Mouse (Mus musculus): ENCODE measurements around the gene Insl6.

Gene Insl6

DNA sequence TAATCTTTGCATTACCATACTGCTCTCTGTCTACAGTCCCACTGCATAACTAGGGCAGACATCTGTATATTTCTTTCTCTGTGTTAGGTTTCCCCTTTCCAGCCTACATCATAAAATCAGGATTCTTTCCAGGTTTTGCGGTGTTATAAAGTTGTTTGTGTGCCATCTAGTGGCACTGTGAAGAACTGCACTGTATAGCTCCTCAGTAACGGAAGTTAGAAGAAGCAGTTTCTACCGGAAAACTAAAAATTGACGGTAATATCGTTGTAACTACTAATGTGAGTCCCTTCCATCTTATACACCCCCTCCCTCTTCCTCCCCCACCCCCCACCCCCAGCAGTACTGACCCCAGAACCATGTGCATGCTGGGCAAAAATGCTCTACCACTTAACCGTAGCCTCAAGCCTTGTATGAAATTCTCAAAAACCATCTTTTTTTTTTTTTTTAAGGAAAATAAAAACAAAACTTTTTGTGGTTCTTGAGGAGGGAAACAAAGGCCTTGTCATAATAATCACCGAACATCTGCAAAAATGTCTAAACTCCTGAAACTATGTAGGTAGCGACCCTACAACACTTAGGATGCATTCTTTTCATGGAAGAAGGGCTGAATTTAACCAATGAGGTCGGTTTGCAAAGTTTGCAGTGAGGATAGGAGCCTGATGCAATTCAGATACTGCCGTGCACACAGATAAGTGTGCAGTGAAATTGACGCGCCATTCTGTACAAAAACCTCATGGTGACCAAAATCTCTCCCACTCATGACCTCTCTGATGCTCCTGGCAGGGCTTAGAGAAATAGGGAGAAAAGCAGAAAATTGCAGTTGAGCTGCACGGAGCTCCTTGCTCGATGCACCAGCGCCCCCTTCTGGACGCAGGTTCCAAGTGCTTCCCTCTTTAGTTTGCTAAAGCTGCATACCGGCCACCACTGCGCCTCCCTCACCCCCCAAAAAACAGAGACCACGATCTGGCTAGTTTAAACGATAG lies 30.0 kb upstream of the Insl6 start:
- DNase-seq (ENCODE audit: extremely low spot score, low spot score) = peak; percentile 90

DNA sequence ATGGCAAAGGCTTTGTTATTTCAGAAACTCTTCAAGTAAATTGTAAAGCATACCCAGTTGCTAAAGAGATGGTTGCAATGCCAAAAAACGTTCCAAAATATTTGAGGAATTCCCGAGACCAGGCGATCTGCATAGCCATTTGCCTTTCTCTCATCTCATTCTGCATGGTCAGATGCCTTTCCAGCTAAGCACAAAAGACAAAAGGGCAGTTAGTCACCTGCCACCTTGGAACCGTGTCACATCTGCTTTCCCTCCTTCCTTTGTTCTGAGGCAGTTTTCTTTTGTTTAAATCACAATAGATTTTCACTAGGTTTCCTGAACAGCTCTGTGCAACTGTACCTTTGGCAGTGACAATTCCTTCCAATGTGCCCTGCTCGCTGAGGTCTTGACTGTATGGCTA lies 25.8 kb upstream of the Insl6 start:
- no peak for DNase-seq (ENCODE audit: extremely low spot score, low spot score)

DNA sequence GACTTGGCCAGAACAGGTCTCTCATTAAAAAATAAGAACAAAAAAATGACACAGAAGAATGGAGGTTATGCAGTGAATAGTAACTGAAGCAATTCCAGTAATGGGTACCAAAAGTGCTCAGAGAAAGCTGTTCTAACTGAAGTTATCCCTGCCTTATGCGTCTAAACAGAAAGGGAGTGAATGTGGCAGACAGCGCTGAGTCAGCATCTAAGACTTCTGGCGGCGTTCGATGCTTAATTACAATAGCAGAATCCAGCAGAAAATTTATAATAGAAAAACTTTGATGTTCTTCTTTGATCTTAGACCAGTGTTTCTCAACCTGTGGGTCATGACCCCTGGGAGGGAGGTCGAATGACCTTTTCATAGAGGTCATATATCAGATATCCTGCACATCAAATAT lies 20.5 kb upstream of the Insl6 start:
- DNase-seq (ENCODE audit: extremely low spot score, low spot score) = no peak

DNA sequence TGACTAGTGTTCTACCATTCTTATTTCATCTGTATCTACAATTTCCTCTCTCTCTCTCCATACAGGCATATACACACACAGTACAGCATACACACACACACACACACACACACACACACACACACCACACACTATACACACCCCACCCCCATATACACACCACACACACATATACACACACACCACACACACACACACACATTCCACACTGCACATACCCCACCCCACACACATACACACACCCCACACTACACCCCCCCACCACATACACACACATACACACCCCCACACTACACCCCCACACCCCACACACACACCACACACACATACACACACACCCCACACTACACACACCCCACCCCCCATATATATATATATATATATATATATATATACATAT lies 19.7 kb upstream of the Insl6 start:
- no peak for DNase-seq (ENCODE audit: extremely low spot score, low spot score)

DNA sequence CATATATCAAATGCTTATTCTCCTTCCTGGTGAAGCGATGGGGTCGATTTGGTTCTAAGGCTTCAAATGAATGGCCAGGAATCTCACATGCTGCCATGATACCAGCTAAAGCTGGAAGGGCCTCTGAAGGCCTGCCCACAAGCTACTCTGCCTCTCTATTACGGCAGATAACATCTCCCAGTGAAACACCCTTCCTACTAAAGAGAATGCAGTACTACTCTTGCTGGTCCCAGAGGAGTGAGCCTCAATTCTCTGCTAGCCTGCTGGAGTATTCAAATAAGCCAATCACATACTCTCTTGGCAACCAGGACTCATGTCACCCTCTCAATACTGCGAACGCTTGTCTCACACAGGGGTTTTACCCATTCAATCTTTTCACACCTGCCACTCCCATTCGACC lies 17.1 kb upstream of the Insl6 start:
- no peak for DNase-seq (ENCODE audit: extremely low spot score, low spot score)

DNA sequence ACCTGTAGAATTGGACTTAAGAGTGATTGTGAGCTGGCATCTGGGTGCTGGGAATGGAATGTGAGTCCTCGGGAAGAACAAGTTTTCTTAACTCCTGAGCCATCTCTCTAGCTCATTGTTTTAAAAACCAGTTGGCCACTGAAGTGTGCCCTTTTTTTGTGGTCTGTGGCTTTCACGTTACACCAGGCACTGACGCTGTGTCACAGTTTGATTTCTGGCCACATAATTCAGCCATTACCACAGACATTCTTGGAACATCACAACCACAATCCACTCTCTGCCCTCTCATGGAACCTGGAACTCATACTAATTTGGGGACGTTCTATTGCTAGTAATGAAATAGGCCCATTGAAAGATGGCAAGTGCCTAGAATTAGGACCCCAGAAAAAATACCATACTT lies 15.9 kb upstream of the Insl6 start:
- DNase-seq (ENCODE audit: extremely low spot score, low spot score) = no peak

DNA sequence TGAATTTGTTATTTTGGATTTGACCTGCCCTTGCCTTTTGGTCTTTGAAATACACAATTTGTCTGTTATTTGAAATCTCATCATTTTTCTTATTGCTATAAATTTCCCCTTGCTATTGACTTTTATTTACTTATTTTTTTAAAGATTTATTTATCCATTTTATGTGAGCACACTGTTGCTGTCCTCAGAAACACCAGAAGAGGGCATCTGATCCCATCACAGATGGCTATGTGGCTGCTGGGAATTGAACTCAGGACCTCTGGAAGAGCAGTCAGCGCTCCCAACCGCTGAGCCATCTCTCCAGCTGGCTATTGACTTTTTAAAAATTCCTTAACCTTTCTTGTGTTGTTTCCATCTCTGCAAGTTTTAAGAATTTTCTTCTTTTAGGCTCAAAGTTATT lies 11.5 kb upstream of the Insl6 start:
- no peak for DNase-seq (ENCODE audit: extremely low spot score, low spot score)

DNA sequence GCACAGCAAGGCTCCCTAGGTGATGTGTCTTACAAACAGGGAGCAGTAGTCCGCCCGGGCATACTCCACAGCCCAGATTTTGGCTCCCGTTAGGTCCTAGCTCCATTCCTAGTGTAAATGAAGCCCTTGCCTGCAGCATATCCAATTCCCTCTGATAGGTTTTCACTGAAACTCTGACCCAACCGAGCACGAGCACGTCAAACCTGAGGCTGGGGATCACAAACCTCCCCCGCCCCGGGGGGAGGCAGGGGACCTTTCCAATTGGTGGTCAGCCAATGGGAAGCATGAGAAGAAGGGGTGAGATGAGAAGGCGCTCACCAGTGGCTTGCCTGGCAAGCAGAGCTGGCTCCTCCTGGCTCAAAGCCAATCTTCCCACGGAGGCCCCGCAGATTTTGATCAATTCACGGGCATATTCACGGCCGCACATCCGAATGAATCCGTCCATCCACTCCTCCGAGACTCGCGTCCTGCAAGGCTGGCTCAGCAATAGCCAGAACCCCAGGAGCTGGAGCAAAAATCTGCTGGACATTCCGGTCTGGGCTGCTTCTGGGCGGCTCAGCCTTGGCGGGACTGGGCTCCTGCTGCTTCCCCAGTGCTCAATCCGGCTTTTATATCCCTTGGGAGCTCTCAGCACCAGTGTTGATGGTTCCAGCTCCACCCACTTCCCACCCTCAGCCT lies 9.1 kb upstream of the Insl6 start, which contains the start of gene Rln1:
Rln1 (minus strand) TSS at position 603 of the 678 bp plus-strand sequence.
- DNase-seq (ENCODE audit: extremely low spot score, low spot score) = peak; percentile 59

DNA sequence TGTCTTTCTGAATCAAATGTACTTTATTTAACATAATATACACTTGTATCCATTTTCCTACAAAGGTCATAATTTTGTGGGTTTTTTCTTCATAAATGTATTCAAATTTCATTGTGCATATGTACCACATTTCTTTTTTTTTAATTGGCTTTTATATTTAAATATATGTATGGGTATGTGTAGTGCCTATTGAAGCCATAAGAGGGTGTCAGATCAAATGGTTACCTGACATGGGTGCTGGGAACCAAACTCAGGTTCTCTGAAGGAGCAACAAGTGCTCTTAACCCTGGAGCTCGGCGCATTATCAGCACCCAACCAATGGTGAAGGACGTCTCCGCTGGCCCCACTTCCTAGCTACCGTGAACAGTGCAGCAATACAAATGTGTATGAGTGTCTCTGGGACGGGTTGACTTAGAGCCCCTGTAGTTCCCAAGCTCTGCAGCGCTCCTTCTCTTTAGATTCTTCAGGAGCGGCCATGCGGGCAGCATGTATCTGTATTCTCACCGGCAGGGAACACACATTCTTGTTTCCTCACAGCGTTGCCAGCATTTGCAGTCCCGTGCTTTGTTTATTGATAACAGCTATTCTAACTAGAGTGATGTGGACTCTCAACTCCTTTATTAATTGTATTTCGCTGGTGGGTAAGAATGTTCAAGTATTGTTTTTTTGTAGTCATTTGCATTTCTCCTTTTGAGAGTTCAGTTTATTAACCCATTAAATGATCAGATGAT lies 1.8 kb upstream of the Insl6 start:
- no peak for DNase-seq (ENCODE audit: extremely low spot score, low spot score)

DNA sequence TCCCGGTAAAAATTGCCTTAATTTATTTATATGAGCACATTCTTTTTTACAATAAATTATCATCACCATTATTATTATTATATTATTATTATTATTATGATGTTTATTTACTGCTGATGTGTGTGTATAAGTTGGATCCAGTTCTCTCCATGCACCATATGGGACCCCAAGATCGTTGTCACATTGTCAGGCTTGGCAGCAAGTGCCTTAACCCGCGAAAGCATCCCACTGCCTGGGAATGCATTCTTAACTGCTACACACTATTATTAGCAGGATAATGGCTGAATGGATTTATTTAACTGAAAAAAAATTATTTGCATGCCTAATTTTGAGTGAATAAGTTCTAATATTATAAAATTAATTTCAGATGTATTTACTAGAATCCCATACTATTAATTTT lies 1.2 kb upstream of the Insl6 start:
- no peak for DNase-seq (ENCODE audit: extremely low spot score, low spot score)

DNA sequence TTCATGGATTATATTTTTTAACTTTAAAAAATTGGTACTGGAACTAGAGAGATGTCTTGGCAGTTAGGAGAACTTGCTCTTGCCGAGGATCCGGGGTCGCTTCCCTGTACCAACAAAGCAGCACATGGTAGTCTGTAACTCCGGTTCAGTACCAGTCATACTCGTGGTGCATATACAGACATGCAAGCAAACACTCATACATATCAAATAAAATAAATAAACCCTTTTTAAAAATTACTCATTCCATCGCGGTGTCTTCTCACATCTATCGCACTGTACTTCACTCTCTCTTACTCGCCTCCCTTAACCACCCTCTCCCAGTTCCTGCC lies 660 bp upstream of the Insl6 start:
- no peak for DNase-seq (ENCODE audit: extremely low spot score, low spot score)

DNA sequence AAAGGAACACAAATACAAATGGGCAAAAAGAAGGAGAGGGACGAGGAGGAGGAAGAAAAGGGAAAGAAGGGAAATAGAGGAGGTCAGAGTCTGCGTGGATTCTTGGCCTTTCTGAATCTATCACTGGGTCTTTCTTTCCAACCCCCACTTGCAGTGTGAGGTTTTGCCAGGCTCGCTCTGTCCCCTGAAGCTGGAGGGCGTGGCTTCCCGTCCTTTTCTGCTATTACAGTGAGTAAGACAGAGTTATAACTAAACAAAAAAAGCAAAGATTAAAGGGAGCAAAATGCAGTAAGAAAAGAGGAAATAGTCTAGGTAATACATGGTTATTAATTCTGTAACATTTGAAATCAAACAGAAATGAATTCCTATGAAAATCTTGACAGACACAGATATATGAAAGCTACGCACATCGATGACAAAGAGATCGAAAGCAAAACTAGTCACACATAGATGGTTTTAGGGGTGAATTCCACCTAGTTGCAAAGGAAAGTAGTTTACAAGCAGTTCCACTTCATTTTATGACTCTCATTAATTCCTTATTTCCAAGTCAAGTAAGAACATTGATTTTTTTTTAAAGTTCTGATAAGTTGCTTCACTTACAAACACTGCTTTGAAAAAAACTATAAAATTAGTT lies 1.6 kb downstream of the Insl6 start:
- DNase-seq (ENCODE audit: extremely low spot score, low spot score) = no peak

DNA sequence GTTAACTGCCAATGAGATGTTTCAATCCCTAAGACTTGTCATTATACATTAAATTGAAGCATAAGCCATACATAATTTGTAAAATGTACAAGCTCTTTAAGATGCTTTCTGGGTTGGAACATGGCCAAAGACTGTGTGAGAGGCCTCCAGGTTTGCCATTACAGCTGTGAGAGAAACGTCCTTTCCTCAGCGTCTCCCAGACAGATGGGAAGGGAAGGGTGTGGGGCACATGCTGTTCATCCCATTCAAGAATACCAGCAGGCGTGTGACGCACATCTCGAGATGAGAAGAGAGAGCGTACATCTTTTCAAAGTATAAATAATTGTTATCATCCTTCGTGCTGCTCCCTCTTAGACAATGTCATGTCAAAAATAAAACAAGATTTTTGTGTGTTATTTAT lies 12.5 kb downstream of the Insl6 start:
- DNase-seq (ENCODE audit: extremely low spot score, low spot score) = no peak

DNA sequence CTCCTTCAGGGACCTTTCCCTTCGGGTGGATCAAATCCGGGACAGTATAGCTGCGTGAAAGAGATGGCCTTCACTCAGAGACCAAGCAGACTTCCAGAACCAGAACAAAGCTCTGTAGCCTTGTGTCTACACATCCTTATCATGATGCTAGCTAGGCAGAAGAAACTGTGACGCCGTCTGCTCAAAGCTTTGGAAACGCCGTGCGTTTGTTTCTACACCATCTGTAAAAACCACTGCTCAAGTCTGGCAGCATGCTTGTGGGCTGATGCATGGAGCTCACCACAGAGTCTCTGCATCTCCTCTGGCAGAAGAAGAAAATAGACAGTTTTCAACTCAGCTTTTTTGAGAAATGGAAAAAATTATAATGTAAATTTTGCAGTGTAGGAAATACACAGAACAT lies 13.4 kb downstream of the Insl6 start:
- no peak for DNase-seq (ENCODE audit: extremely low spot score, low spot score)

DNA sequence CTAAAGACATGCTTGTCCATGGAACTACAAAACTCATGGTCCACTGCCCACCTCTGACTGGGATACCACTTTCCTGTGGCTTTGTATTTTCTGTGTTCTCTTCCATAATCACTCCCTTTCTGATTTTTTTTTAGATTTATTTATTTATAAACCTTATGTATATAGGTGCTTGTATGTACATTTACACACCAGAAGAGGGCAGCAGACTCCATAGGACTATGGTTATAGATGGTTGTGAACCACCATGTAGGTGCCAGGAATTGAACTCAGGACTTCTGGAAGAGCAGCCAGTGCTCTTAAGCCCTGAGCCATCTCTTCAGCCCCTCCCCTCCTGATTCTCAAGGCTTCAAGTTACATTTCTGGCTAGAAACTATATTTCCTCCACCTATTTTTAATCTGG lies 16.3 kb downstream of the Insl6 start:
- DNase-seq (ENCODE audit: extremely low spot score, low spot score) = no peak

DNA sequence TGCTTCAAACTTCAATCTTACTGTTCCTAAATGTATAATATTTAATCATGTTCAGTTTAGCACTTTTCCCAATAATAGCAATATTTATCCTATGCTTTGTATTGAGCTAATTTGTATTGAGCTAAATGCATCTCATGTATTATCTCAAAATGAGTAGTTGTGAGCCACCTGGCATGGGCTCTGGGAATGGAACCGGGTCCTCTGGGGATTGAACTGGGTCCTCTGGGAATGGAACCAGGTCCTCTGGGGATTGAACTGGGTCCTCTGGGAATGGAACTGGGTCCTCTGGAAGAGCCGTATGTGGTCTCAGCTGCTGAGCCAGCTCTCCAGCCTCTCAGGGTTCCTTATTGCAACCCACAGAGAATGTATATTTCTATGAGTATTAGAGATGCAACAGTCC lies 23.0 kb downstream of the Insl6 start:
- no peak for DNase-seq (ENCODE audit: extremely low spot score, low spot score)

DNA sequence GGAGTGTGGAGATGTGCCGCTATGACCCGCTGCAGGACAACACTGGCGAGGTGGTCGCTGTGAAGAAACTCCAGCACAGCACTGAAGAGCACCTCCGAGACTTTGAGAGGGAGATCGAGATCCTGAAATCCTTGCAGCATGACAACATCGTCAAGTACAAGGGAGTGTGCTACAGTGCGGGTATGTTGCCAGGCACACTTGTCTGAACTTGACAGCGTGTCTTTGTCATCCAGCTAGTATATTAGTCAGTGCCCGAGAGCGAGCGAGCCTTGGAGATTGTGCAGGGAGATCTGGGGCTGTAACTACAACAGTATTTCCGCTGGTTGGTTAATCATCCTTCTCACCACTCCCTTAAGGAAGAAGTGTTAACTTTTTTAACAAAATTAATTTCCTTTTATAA lies 24.2 kb downstream of the Insl6 start:
- DNase-seq (ENCODE audit: extremely low spot score, low spot score) = no peak

DNA sequence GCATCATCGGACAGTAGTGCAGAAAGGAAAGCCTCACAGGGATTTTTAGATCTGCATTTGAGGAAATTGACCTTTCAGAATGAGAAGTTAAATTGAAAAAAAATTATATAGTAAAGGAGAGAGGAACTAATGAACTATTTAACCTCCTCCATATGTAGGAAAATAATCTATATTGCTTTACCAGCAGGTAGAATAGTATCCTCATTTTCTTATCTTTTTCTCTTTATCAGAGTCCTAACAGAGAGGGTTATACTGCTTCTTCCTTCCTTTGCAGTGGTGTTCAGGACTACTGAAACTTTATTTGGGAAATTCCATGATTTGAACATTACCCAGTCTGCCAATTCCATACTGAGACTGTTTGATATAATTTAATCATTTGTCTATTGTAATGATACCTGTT lies 27.8 kb downstream of the Insl6 start:
- DNase-seq (ENCODE audit: extremely low spot score, low spot score) = no peak

DNA sequence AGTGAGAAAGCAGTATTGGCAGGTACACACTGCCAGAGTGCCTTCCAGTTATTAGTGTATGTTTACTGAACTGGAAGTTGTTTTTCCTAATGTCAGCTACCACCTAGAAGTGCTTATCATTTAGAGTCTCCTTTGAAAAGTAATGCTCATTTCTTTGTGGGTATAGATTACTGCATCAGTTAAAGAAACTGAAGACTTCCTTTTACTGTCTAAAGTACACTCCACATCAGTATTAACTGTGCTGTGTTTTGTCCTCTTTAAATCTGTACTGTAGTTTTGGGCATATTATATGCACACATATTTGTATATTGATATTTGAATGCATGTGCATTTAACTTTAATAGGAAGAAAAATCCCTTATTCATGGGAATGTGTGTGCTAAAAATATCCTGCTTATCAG lies 29.0 kb downstream of the Insl6 start:
- DNase-seq (ENCODE audit: extremely low spot score, low spot score) = no peak

DNA sequence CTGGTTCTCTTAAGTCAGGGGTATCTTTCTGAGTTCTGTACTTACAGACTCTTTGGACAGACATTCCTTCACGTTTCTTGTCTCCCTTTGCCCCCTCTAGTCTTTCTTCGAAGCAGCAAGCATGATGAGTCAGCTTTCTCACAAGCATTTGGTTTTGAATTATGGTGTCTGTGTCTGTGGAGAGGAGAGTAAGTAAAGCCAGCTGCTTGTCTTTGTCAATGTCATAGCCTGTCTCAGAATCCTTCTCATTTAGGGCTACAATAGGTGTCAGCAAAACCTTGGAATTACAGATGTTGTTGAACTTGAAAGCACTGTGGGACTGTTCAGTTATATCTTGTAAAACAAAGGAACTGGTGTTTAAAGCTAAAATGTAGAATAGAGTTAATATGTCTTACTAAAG lies 30.4 kb downstream of the Insl6 start:
- DNase-seq (ENCODE audit: extremely low spot score, low spot score) = no peak

DNA sequence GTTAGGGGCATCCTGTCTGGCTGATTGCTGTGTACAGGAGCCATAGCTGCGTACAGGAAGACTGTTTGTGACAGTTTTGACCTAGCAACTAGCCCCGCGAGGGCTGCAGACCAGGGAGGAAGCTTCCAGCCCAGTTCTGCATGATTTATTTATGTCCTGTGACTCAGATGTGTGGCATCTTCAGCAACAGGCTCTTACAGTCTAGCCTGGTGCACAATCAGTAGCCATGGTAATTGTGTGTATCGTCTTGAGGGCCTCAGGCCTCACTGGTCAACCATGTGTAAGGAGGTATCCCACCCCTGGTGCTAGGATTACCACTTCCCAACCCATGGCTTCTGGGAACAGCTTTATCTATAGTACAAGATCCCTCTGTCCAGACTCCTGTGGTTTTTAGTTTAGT lies 32.6 kb downstream of the Insl6 start:
- DNase-seq (ENCODE audit: extremely low spot score, low spot score) = no peak

DNA sequence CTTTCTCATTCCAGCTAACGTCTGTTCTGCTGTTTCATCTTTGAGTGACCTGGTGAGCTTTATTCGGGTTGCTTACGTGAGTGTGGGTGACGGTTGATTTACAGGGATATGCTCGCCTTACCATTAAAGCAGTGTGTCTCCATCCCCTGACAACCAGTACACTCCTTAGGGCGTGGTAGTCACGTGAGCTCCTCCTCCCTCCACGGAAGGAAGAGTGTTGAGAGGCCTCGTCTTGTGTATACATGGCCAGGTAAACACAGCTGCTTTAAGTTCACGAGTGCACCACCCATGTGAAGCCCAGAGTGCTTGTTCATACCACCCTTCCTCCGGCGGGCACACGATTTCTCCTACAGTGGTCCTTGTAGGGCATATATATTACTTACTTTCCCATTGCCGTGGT lies 33.6 kb downstream of the Insl6 start:
- DNase-seq (ENCODE audit: extremely low spot score, low spot score) = no peak

All from neural tube, embryonic 10.5 days (tissue).